Mouse (Mus musculus) CH12.LX (cell line): Measurements from ENCODE around the gene Mbd5. TPM values are rescaled to one million over a fixed set of nuclear protein-coding genes. Genes with fewer than 3 reads are reported as not detected.

Experiments used
- DNase-seq: peaks from one replicate; pipeline ENCODE4 v3.0.0-alpha.2; 2013; ENCODE audit errors: extremely low read depth
- H3K27ac ChIP-seq: 2 replicates; pipeline ENCODE4 v1.5.1; 2012; ENCODE audit warnings: low read depth, mild to moderate bottlenecking, control low read depth, moderate library complexity; ENCODE audit not compliant: insufficient read depth
- H3K27me3 ChIP-seq: replicated peaks from 2 replicates; pipeline ENCODE3; 2012; ENCODE audit warnings: inconsistent platforms
- H3K36me3 ChIP-seq, 2 experiments: replicated peaks in 1 of 2; 2 replicates each; pipeline versions ENCODE3 to v1.6.1; 2012; ENCODE audit warnings: inconsistent platforms in 1 of 2, low read length in 1 of 2, mild to moderate bottlenecking in 1 of 2, mixed read lengths in 1 of 2, moderate library complexity in 1 of 2; ENCODE audit not compliant: control insufficient read depth in 1 of 2, insufficient read depth in 1 of 2
- H3K4me1 ChIP-seq, 2 experiments: 2 replicates each; pipeline ENCODE4 v1.6.1; 2012; ENCODE audit warnings: inconsistent platforms in 1 of 2, moderate library complexity in 1 of 2; ENCODE audit not compliant: insufficient read depth in 2 of 2, control insufficient read depth in 1 of 2
- H3K4me2 ChIP-seq: 2 replicates; pipeline ENCODE4 v1.6.1; 2012; ENCODE audit warnings: low read depth, mild to moderate bottlenecking, control low read depth; ENCODE audit not compliant: poor library complexity, insufficient read depth, severe bottlenecking
- H3K4me3 ChIP-seq, 3 experiments: fragments of 150-350 bp in 1 of 3; sonication (generic) in 1 of 3; replicated peaks in 1 of 3; 2 replicates each; pipeline versions ENCODE3 to v1.5.1; 2011 to 2012; ENCODE audit warnings: low read depth in 2 of 3, low read length in 2 of 3, mild to moderate bottlenecking in 2 of 3, moderate library complexity in 2 of 3, control low read depth in 1 of 3, improper control_type of control experiment in 1 of 3, inconsistent platforms in 1 of 3, mixed read lengths in 1 of 3; ENCODE audit not compliant: poor library complexity in 1 of 3
- H3K79me2 ChIP-seq: replicated peaks from 2 replicates; pipeline ENCODE4 v1.6.1; 2012; ENCODE audit warnings: mild to moderate bottlenecking, moderate library complexity; ENCODE audit not compliant: control insufficient read depth, poor library complexity, insufficient read depth, severe bottlenecking; ENCODE audit errors: extremely low read depth
- H3K9ac ChIP-seq: 2 replicates; pipeline ENCODE4 v1.6.1; 2012; ENCODE audit warnings: low read depth, mild to moderate bottlenecking, control low read depth, moderate library complexity; ENCODE audit not compliant: insufficient read depth
- H3K9me3 ChIP-seq: replicated peaks from 2 replicates; pipeline ENCODE3; 2012; ENCODE audit warnings: low read length, inconsistent platforms, mixed read lengths
- BHLHE40 ChIP-seq: IDR thresholded peaks from 2 replicates; pipeline ENCODE4 v1.6.1; 2011; ENCODE audit warnings: mild to moderate bottlenecking, low read depth, low read length, improper control_type of control experiment
- CTCF ChIP-seq, 2 experiments: IDR thresholded peaks in 1 of 2; conservative IDR thresholded peaks in 1 of 2; 2 replicates each; pipeline ENCODE4 v1.5.1; 2011 to 2012; ENCODE audit warnings: low read depth in 2 of 2, low read length in 2 of 2, improper control_type of control experiment in 1 of 2, inconsistent platforms in 1 of 2, mild to moderate bottlenecking in 1 of 2, moderate library complexity in 1 of 2
- EP300 ChIP-seq: IDR thresholded peaks from 2 replicates; pipeline ENCODE4 v1.6.1; 2011; ENCODE audit warnings: low read length, improper control_type of control experiment
- ETS1 ChIP-seq: conservative IDR thresholded peaks from 2 replicates; pipeline ENCODE4 v1.6.1; 2012; ENCODE audit warnings: low read depth, mild to moderate bottlenecking, inconsistent platforms, low read length, improper control_type of control experiment, moderate library complexity
- GABPA ChIP-seq: IDR thresholded peaks from 2 replicates; pipeline ENCODE4 v1.6.1; 2012; ENCODE audit warnings: low read depth, low read length, improper control_type of control experiment, inconsistent platforms; ENCODE audit not compliant: insufficient replicate concordance
- JUN ChIP-seq: IDR thresholded peaks from 2 replicates; pipeline ENCODE4 v1.6.1; 2011; ENCODE audit warnings: low read depth, mild to moderate bottlenecking, low read length, improper control_type of control experiment, moderate library complexity; ENCODE audit not compliant: insufficient read depth
- JUND ChIP-seq: conservative IDR thresholded peaks from 2 replicates; pipeline ENCODE4 v1.6.1; 2011; ENCODE audit warnings: low read depth, low read length, improper control_type of control experiment
- KAT2A ChIP-seq: IDR thresholded peaks from 2 replicates; pipeline ENCODE4 v1.6.1; 2012; ENCODE audit warnings: low read length, improper control_type of control experiment, inconsistent platforms; ENCODE audit not compliant: insufficient replicate concordance
- MEF2A ChIP-seq: IDR thresholded peaks from 2 replicates; pipeline ENCODE4 v1.6.1; 2014; ENCODE audit warnings: low read depth, mild to moderate bottlenecking, inconsistent platforms, low read length, improper control_type of control experiment, borderline replicate concordance
- MYC ChIP-seq: IDR thresholded peaks from 2 replicates; pipeline ENCODE4 v1.6.1; 2011; ENCODE audit warnings: low read depth, mild to moderate bottlenecking, improper control_type of control experiment, low read length
- NELFE ChIP-seq: IDR thresholded peaks from 2 replicates; pipeline ENCODE4 v1.6.1; 2011; ENCODE audit warnings: low read depth, low read length, improper control_type of control experiment
- PAX5 ChIP-seq: IDR thresholded peaks from 2 replicates; pipeline ENCODE4 v1.6.1; 2012; ENCODE audit warnings: low read length, inconsistent platforms, mixed read lengths
- POLR2A ChIP-seq: IDR thresholded peaks from 2 replicates; pipeline ENCODE4 v1.6.1; 2011; ENCODE audit warnings: low read depth, mild to moderate bottlenecking, improper control_type of control experiment, low read length
- POLR2AphosphoS2 ChIP-seq: IDR thresholded peaks from 2 replicates; pipeline ENCODE4 v1.6.1; 2011; ENCODE audit warnings: low read depth, low read length, improper control_type of control experiment
- USF1 ChIP-seq: IDR thresholded peaks from 2 replicates; pipeline ENCODE4 v1.6.1; 2014; ENCODE audit warnings: low read depth, mild to moderate bottlenecking, inconsistent platforms, low read length, improper control_type of control experiment
- ZKSCAN1 ChIP-seq: IDR thresholded peaks from 2 replicates; pipeline ENCODE4 v1.6.1; 2012; ENCODE audit warnings: low read depth, inconsistent platforms, low read length, improper control_type of control experiment, borderline replicate concordance
- dilution Hi-C: fragments of 300-500 bp; cut with MboI; formaldehyde crosslinking; loops from 2 replicates; pipeline ENCODE4 v1.14.3; 2020; ENCODE audit warnings: low sequenced_read_pairs; ENCODE audit not compliant: extremely low pct_unique_long_range_greater_than_20kb, extremely low pct_ligation_motif_present
- in situ Hi-C: fragments of 300-500 bp; cut with MboI; formaldehyde crosslinking; loops from 3 replicates; pipeline ENCODE4 v1.14.3; 2019; ENCODE audit warnings: low sequenced_read_pairs, low pct_ligation_motif_present, low pct_unique_long_range_greater_than_20kb, mixed read lengths
- polyA plus RNA-seq: library from polyadenylated mRNA; unstranded; fragments of >175 nt; gene quantifications from 2 replicates; pipeline ENCODE4 v1.2.1, GENCODE M21; 2012; ENCODE audit warnings: low read depth; ENCODE audit not compliant: insufficient read length
- total RNA-seq, 2 experiments: library from RNA; depleted of rRNA; stranded (reverse); fragments of 300-350 nt in 1 of 2; fragments of >200 nt in 1 of 2; gene quantifications; 2 replicates each; pipeline ENCODE4 v1.2.3; 2012 to 2014

The Mbd5 gene
- total and polyA plus RNA-seq, 3 experiments: 2.8 to 6.3 (median 5.8) TPM

- Histone ChIP-seq H3K4me2 (no peak overlapping the region), H3K9ac (no peak overlapping the region), H3K79me2 (no peaks in the 10 kb centered on the region), H3K36me3 (no peaks in the 10 kb centered on the region), H3K27me3 (no peaks in the 10 kb centered on the region), H3K4me1 (peaks cover 4 to 5% of the 10 kb centered on the region in 2 experiments; a peak in 2 of 4 replicates), H3K9me3 (no peaks in the 10 kb centered on the region), H3K4me3 (no peak overlapping the region), H3K27ac (no peak overlapping the region)
- DNase-seq: peak; percentile 10
- dilution Hi-C loops (no loop called here), in situ Hi-C loops (loop anchor here (5.0 kb wide), 1 partner anchor 373 kb away; no protein-coding TSS in a partner anchor)
- peak in 1 of 2 experiments; percentile 7; a peak in 1 of 4 replicates for TF ChIP-seq CTCF (conservative IDR thresholded peaks at IDR 0.05 in 1 of 2, IDR thresholded peaks at IDR 0.05 in 1 of 2; ENCODE audit: low read depth in 2 of 2, low read length in 2 of 2)
- no peak for TF ChIP-seq KAT2A
- no peak for TF ChIP-seq NELFE
- TF ChIP-seq ZKSCAN1: no peak
Measured at GRCm38 (mm10) chr2:49359706-49360105, 410.4 kb downstream of the Mbd5 start.

DNA sequence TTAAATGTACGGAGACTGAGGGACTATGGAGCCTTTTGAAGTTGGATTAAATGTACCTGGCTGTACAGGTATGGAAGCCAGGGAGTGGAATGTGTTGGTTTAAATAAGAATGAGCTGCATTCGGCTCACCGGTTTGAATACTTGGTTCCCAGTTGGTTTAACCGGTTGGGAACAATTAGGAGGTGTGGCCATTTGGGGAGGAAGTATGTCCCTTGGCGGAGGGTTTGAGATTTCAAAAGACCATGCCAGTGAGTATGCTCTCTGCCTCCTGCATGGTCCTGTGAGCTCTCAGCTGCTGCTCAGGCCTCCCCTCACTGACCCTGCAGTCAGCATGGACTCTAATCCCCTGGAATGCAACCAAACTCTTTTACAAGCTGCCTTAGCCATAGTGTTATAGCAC is 415.2 kb downstream of the Mbd5 start:
- no peaks in the 10 kb centered on the region for H3K27me3 ChIP-seq
- H3K9me3 ChIP-seq: no peaks in the 10 kb centered on the region
- no peak for DNase-seq
- H3K4me3 ChIP-seq: no peak overlapping the region
- no peak overlapping the region for H3K4me2 ChIP-seq
- no peaks in the 10 kb centered on the region for H3K79me2 ChIP-seq
- H3K27ac ChIP-seq: no peak overlapping the region
- dilution Hi-C loops (no loop called here), in situ Hi-C loops (loop anchor here (5.0 kb wide), 1 partner anchor 368 kb away; no protein-coding TSS in a partner anchor)
- H3K36me3 ChIP-seq: no peaks in the 10 kb centered on the region
- no peaks in the 10 kb centered on the region; a peak in 1 of 4 replicates for H3K4me1 ChIP-seq
- TF ChIP-seq JUN (no peak), GABPA (no peak)
- no peak overlapping the region for H3K9ac ChIP-seq

- H3K4me2 ChIP-seq: peak overlapping the region; percentile 58
- dilution Hi-C loops: no loop called here
- H3K27ac ChIP-seq: no peak overlapping the region
- no peaks in the 10 kb centered on the region; a peak in 1 of 4 replicates for H3K4me1 ChIP-seq
- in situ Hi-C loops: no loop called here
- H3K9me3 ChIP-seq: no peaks in the 10 kb centered on the region
- H3K27me3 ChIP-seq: no peaks in the 10 kb centered on the region
- H3K9ac ChIP-seq: no peak overlapping the region
- no peak overlapping the region for H3K4me3 ChIP-seq
- no peak for DNase-seq
- no peak for TF ChIP-seq POLR2AphosphoS2
- no peak for TF ChIP-seq EP300
- TF ChIP-seq BHLHE40: no peak
- no peak for TF ChIP-seq MEF2A
- no peak for TF ChIP-seq POLR2A
- TF ChIP-seq USF1: no peak
- TF ChIP-seq JUND: no peak
- no peak for TF ChIP-seq MYC
- no peak for TF ChIP-seq ETS1
- TF ChIP-seq PAX5: no peak
- H3K36me3 ChIP-seq: no peaks in the 10 kb centered on the region
- no peaks in the 10 kb centered on the region for H3K79me2 ChIP-seq
Measured at GRCm38 (mm10) chr2:49366878-49367545, 417.7 kb downstream of the Mbd5 start.
